Mouse (Mus musculus): Measurements from ENCODE around the gene Igsf11.
"Not testable (repeated sequence)": the region's sequence is repeated elsewhere in the genome, so short reads cannot be mapped to it uniquely, and the experiment has no call there.

The Igsf11 gene

DNA sequence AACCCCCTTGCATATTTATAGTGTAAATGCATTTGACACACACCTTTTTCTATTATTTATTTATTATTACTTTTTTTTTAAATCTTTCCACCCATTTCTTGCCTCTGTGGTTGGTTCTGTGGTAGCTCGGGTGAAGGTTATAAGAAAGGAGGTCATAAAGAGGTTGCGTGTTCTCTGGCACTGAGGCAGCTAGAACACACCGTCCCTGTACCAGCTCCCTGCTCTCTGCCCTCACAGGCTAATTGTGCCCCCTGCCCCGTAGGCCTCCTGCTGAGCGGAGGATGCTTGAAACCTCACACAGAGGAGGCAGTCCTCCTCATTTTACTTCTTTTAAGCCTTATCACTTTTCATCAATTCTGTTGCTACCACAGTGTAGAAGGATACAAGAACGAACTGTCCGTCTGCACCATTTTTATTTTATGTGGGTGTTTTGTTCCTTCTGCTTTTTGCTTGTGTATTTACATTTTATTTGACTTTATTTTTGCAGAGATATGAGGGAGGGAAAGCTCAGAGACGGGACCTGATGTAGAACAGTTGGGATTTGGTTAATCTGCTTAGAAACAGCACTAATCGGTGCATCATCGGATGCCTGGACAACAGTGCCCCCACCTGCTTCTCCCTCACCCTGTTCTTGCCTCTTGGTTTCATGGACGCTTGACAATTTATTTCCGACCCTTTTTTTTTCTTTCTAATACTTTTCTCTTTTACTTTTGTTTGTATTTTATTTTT, 90.2 kb downstream of the Igsf11 start:
- DNase-seq (ENCODE audit: low read depth, low spot score): no peak

GRCm38 (mm10) chr16:38983850-38984249, 91.4 kb downstream of the Igsf11 start:
- not testable (repeated sequence) for DNase-seq (ENCODE audit: low read depth, low spot score)

GRCm38 (mm10) chr16:38985411-38985810, 92.9 kb downstream of the Igsf11 start:
- no peak for DNase-seq (ENCODE audit: low read depth, low spot score)

GRCm38 (mm10) chr16:38986410-38986809, 93.9 kb downstream of the Igsf11 start:
- no peak for DNase-seq (ENCODE audit: low read depth, low spot score)

DNA sequence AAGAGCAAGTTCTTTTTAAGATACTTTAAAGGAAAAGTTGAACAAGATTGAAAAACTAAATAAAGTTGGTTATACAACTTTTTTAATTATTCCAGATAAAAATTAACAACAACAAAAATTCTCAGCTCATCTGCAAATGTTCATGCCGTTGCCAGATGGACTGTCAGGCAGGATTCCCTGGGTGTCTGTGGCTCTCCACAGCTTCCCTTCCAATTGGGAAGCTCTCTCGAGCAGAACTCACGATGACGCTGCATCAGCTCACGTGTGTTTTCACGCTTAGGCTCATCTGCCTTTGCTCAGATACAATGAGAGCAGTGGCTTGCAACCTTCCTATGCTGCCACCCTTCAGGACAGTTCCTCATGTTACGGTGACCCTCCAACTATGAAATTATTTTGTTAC, 101.2 kb downstream of the Igsf11 start:
- no peak for DNase-seq (ENCODE audit: low read depth, low spot score)

DNA sequence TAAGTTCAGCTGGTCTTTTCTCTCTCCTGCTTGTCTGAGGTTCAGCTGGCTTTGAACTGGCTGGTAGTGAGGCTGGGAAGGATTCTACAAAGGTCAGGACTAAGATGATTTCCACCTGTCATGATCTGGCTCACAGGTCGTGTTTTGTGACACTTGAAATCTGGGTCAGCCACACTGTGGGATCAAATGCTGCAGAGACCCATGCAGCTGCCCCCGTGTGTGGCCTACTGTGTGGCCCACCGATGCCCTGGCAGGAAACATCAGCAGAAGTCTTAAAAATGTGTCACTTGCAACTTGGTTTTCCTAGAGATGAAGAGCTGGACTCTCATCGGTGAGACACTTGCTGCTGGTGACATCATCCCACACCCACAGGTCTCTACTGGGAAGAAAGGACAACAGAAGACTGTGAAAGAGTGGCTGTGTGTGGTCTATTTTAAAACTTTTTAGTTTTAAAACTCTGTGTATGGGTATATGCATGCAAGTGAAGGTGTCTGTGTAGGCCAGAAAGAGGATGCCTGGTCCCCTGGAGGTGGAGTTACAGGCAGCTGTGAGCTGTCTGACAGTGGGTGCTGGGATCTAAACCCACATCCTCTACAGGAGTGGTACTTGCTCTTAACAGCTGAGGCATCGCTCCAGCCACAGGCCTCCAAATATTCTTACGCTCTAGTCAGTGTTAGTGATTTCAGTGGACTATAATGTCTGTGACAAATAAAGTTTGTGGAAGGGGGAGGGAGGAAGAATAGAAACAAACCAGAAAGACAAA, 106.2 kb downstream of the Igsf11 start:
- no peak for DNase-seq (ENCODE audit: low read depth, low spot score)

DNA sequence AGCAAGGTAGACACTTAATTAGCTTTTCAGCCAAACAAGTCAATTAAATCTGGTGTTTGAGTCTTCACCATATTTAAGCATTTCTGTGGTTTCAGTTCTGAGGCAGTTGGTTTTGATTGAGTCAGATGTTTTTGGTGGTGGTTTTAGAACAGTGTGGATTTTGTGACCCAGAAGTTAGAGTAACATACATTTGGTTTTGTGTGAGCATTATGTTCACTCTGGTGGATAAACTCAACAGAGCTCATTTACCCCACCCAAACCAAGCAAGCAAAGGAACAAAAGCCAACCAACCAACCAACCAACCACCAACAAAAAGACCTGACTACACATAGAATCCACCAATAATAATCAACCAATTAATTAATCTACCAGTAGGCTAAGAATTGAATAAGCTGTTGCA, 106.8 kb downstream of the Igsf11 start:
- DNase-seq (ENCODE audit: low read depth, low spot score): no peak

GRCm38 (mm10) chr16:39006978-39007377, 114.5 kb downstream of the Igsf11 start:
- no peak for DNase-seq (ENCODE audit: low read depth, low spot score)

DNA sequence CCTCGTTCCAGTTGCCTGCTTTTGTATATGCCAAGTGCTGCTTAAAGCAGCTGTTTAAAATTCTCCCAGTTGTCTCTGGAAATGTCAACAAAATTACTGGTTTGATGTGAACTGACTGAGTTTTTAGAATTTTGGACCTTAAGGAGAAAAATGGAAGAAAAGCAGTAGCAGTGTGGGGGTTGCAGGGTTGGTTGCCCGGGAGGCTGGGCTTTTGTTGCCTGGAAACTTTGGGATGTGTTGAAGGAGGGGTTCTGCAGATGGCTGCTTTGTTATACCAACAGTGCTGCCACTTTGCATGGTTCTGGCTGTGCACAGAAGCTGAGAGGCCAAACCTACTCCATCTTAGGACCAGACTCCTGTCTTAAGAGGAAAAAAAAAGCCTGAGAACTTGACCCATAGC, 127.0 kb downstream of the Igsf11 start:
- DNase-seq (ENCODE audit: low read depth, low spot score): no peak

DNA sequence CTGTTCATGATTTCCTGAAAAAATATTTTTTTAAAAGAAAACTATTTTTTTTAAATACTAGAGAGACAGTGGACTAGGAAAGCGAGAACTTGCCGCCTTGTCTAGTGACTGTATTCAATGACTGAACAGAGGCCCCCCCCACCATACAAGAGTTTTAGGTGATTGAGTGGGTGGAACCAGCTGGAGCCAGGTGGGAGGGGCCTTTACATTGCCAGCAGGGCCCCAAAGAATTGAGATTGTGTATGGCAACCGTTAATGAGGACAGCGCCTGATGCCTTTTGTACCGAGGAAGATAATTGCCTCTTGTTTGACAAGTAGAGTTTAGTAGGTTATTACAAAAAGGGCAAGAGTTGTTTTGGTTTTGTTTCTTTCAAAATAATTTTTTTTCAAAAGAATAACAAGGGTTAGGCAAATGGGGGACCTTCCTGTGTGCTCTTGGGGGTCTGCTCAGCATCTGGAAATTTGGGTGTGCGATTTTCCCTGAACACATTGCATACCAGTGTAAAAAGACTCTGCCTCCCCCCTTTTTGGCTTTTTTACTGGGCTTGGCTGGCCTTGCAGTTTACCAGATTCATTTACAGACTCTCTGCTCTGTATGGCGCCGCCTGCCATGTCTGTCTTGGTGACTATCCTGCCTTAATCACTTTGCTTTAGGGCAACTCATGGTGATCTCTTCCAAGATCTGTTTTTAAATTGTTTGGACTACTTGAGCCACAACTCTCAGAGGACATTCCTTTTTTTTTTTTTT, 133.7 kb downstream of the Igsf11 start:
- no peak for DNase-seq (ENCODE audit: low read depth, low spot score)

DNA sequence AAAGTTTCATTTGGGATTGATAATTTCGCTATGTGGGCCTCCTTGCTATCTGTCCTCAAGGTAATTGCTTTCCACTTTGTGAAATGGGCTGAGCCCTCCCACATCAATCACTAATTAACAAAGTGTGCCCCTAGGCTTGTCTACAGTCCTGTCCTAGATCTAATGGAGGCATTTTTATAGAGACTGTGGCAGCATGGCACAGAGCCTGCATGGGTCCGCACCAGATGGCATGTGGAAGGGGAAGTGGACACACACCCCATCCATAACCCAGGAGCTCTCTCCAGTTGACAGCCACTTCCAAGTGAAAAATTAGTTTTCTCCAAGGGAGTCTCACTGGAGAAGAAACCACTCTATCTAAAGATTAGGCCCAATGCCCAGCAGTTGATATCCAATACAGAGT, 138.9 kb downstream of the Igsf11 start:
- peak; percentile 12 for DNase-seq (ENCODE audit: low read depth, low spot score)

DNA sequence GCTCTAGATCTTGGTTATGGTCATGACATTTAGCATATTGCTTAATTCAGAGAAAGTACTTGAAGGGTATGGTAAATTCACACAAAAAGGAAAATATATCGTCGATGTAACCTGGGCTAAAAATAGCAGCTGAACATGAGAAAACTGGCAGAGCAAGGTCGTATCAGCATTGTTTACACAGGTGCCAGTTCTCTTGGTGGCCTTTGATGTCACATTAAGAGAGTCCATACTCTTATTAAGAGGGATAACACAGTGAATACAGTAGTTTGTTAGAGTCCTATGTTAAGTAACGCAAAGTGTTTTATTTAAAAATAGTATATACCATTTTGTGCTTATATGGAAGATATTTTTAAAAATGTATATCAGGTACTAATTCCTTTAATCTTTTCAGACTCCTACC, 144.8 kb downstream of the Igsf11 start:
- no peak for DNase-seq (ENCODE audit: low read depth, low spot score)

- DNase-seq (ENCODE audit: low read depth, low spot score): peak; percentile 34
Observed at GRCm38 (mm10) chr16:39044381-39044780, 151.9 kb downstream of the Igsf11 start.

- DNase-seq (ENCODE audit: low read depth, low spot score): peak; percentile 52
Observed at GRCm38 (mm10) chr16:39048889-39049288, 156.4 kb downstream of the Igsf11 start.

DNA sequence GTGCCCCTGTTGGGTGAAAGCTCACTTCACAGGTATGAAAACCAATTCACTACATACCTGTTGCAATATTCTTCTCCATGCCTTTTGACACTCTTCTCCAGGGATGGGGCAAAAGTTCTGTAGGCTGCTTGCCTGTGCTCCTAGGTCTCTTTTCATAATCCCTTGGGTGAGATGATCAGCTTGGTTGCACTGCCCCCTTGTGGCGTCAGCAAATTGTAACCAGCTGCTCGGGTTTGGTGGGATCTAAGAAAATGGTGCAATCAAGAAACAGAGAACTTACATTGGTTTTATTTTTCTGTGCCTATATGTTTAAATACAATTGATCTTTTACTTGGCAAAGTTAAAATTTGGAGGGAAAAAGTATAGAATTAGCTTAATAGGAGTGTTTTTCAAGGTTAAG, 160.5 kb downstream of the Igsf11 start:
- peak; percentile 80 for DNase-seq (ENCODE audit: low read depth, low spot score)

DNA sequence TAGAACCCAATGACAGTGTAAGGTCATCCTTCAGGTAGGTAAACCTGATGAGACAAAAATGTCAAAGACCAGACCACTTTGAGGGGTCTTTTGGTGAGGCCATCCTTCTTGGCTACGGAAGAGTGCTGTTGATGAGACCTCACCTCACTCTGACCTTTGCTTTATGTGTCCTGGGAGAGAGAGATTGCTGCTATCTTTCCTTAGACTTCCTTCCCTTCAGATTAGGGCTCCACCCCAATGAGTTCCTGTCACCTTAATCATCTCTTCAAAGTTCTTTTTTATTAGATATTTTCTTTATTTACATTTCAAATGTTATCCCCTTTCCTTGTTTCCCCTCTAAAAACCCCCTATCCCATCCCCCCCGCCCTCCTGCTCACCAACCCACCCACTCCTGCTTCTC, 161.3 kb downstream of the Igsf11 start:
- no peak for DNase-seq (ENCODE audit: low read depth, low spot score)

- DNase-seq (ENCODE audit: low read depth, low spot score): peak; percentile 54
Observed at GRCm38 (mm10) chr16:39056061-39056460, 163.6 kb downstream of the Igsf11 start.

DNA sequence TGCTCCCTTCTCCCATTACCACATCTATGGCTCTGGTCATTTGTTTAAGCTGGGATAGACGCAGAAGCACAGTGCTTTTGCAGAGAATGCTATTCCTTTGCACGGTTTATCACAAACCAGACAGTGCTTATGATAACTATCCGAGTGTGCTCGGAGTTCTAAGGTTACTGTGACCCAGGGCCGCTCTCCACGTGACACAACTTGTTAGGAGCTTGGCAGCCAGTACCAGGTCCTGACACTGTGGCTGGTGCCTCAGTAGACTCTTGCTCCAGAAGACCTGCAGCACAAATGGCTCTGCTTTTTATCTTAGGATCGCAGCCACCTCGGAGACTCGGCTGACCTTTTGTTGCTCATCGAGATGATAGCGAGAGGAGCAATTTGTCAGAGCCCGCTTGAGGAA, 164.5 kb downstream of the Igsf11 start:
- no peak for DNase-seq (ENCODE audit: low read depth, low spot score)

- no peak for DNase-seq (ENCODE audit: low read depth, low spot score)
Observed at GRCm38 (mm10) chr16:39058869-39059268, 166.4 kb downstream of the Igsf11 start.

- DNase-seq (ENCODE audit: low read depth, low spot score): peak; percentile 48
Observed at GRCm38 (mm10) chr16:39062596-39062995, 170.1 kb downstream of the Igsf11 start.

GRCm38 (mm10) chr16:39065576-39065975, 173.1 kb downstream of the Igsf11 start:
- no peak for DNase-seq (ENCODE audit: low read depth, low spot score)

GRCm38 (mm10) chr16:39071431-39071830, 179.0 kb downstream of the Igsf11 start:
- no peak for DNase-seq (ENCODE audit: low read depth, low spot score)
